Mouse (Mus musculus) frontal cortex, postnatal 14 days (tissue): ENCODE measurements at regions not wholly inside any gene's neighbourhood (a gene's known extent, or its start where the extent isn't known, plus 50 kb on each side); places are given as distances from the start of the nearest gene placed in this dataset.

Source experiments
- DNase-seq, 2 experiments: peaks; one replicate each; pipeline ENCODE4 v3.0.0; 2022; ENCODE audit warnings: low spot score in 2 of 2

DNA sequence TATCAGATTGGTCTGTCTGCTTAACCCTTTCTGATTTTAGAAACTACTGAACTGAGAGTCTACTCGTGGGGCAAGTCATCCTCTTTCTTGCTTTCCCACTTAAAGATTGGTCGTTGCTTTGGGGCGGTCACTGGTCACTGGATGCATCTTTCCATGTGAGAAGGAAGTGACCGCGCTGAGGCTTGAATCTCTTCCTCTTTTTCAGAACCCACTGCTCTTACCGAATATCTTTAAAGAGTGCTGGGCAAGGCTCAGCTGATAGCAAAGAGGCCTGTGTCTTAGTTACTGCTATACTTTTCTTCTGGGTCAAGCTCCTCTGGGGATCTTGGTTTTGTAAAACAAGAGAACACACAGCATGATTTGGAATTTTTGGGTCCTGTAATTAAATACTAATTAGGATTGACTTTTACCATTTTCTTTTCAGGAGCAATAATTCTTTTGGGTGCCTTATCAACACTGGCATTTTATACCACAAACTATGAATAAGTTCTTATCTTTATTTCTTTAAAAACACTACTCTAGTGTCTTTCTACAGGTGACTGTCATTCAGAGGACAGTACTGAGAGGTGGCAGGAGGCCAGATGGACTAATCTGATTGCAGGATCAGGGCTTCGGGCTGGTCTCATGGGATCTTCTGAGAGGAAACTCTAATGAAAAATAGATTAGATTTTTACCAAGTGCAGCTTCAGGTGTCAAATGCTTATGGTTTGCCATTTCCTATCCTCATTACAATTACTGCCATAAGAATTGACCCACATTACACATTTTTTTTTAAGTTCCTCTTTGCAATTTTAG lies 114.6 kb upstream of the Tom1l1 start:
- DNase-seq: no peak

DNA sequence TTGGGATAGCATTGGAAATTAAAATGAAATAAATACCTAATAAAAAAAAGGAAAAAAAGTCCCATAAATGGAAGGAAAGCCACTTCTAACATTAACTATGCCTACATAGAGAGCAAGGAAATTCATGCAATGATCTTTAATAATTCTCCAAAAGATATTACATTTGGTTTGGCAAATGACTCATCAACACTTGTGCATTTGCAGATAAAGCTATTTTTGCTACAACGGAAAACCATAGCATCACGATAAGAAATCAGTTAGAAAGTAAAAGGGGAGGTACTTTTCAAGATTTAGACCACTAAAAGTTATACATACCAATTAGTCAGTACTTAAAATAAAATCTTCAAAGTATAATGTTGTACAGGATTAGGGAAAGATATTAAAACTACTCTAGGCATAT lies 109.4 kb upstream of the Tom1l1 start:
- DNase-seq: no peak

- no peak for DNase-seq
These were observed 95.4 kb upstream of the Tom1l1 start for GRCm38 (mm10) chr11:90783537-90783936.

DNA sequence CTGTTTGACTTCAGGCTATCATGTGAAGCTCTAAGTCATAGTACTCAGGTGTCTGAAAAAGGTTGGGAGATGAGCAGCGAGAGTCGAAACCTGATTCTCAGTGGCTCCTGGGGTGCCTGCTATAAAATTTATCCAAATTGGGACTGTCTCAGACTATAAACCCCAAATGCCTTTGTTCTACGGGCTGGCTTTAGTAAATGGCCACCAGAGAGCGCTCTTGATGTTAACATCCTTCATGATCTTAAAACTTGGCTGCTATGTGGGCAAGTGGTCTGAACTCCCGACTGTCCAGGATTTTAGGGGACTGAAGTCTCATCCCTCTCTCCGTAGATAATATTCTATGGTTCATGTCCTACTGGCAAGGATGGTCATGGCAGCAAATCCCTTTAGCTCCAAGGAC lies 94.8 kb upstream of the Tom1l1 start:
- no peak for DNase-seq

DNA sequence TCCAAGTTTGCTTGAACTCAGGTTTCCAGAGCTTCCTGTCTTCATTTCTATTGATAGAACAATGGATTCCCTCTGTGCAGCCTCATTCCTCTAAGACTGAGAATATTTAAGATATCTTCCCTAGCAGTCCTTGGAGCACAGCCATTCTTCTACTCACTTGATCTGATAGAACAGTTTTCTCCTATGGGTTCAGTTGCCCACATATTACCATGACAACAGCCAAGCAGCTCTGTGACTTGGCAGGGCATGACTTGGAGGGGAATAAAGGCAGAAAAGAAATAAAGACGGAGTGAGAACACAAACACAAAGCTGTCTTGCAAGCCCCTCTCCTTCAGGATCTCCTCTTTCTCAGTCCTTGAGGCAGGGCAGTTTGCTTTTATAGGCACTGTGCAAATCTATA lies 87.6 kb upstream of the Tom1l1 start:
- no peak for DNase-seq

GRCm38 (mm10) chr11:90755981-90756380 lies 67.8 kb upstream of the Tom1l1 start:
- DNase-seq: no peak

- no peak for DNase-seq
These were observed 60.3 kb upstream of the Tom1l1 start for GRCm38 (mm10) chr11:90748448-90748847.

DNA sequence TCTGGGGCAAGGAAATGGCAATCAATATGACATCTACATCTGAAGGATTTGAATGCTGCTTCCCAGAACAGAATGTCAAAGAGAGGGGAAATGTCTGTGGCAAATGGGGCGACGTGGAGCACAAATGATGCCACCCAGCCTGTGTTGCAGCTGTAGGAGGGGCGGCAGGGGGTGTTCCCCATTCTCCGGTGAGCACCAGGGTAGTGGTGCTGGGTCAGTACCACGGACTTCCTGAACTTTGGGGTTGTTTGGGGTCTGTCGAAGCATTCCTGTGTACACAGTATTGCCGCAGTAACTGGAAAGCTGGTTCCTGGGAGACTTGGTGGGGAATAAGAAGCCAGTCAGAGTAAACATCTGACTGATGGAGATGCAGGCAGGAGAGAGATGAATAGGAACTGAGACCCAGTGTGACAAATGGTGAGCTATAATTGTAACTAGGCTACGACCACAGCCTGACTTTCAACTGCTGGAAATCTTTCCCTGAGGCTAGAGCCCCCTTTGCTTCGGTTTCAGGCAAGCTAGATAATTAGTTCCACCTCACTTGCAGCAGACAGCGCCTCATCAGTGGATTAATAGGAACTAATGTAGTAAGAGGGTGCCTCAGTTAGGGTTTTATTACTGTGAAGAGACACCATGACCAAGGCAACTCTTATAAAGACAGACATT lies 53.9 kb upstream of the Tom1l1 start:
- no peak for DNase-seq

GRCm38 (mm10) chr11:90739501-90739900 lies 51.3 kb upstream of the Tom1l1 start:
- DNase-seq: no peak

DNA sequence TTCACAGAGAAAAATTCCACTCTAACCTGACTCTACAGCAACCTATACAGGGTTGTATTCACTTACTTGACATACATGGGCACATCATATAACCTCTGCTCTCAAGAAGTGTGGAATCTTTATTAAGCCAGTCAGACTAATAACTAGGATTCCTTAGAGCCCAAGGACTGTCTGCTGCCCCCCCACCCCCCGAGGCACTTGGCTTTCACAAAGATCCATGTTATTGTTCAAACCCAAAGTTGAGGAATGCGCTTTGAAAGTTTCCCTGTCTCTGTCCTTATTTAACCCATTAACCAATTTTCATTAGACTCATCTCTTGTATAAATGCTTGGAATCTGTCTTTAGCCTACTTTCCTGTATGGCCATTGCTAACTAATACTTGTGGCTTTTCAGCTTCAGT lies 50.6 kb upstream of the Tom1l1 start:
- DNase-seq: no peak
